Mouse (Mus musculus) liver, adult 2 months (tissue): ENCODE measurements around the gene Slc13a4.

Source experiments
- CTCF ChIP-seq: fragments of 200-500 bp; IDR thresholded peaks from 2 replicates; pipeline ENCODE4 v1.5.1; 2011; ENCODE audit warnings: low read depth, low read length, control low read depth
- POLR2A ChIP-seq: fragments of 200-500 bp; IDR thresholded peaks from 2 replicates; pipeline ENCODE4 v1.6.1; 2011; ENCODE audit warnings: low read length, control low read depth; ENCODE audit not compliant: insufficient read depth; ENCODE audit errors: extremely low read depth

DNA sequence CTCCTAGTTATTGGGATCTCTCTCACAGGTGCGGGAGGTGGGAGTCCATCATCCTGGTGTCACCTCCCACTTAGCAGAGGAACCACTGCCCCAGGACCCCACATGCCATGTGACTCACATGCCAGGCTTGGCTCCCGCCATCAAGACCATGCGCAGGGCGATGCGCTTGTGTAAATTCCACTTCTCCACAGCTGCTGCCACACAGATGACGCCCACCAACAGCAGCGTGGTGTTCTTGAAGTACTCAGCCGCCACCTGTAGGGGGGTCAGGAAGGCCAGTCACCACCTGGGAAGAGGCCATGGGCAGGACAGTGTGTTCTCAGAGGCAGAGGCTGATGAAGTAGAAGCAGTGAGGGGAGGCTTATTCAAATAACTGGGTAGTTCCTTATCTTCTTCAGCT, 18.3 kb downstream of the Slc13a4 start:
- TF ChIP-seq CTCF, result no peak
- TF ChIP-seq POLR2A, result no peak
